Mouse (Mus musculus): ENCODE results near the gene Lifr.

The Lifr gene

GRCm38 (mm10) chr15:7202981-7203380 is 112.6 kb downstream of the Lifr start:
- DNase-seq (ENCODE audit: low spot score in 2 of 2): no peak

GRCm38 (mm10) chr15:7203606-7204330 is 113.4 kb downstream of the Lifr start:
- DNase-seq (ENCODE audit: low spot score in 2 of 2): no peak

GRCm38 (mm10) chr15:7204917-7205316 is 114.5 kb downstream of the Lifr start:
- DNase-seq (ENCODE audit: low spot score in 2 of 2): no peak

- DNase-seq (ENCODE audit: low spot score in 2 of 2): no peak
Observed at GRCm38 (mm10) chr15:7206110-7206509, 115.7 kb downstream of the Lifr start.

GRCm38 (mm10) chr15:7207292-7207691 is 116.9 kb downstream of the Lifr start:
- DNase-seq (ENCODE audit: low spot score in 2 of 2): no peak

- DNase-seq (ENCODE audit: low spot score in 2 of 2): no peak
Observed at GRCm38 (mm10) chr15:7208180-7208579, 117.8 kb downstream of the Lifr start.

- DNase-seq (ENCODE audit: low spot score in 2 of 2): no peak
Observed at GRCm38 (mm10) chr15:7213683-7214082, 123.3 kb downstream of the Lifr start.

- no peak for DNase-seq (ENCODE audit: low spot score in 2 of 2)
Observed at GRCm38 (mm10) chr15:7215845-7216244, 125.4 kb downstream of the Lifr start.

GRCm38 (mm10) chr15:7216581-7217272 is 126.3 kb downstream of the Lifr start:
- no peak for DNase-seq (ENCODE audit: low spot score in 2 of 2)

- DNase-seq (ENCODE audit: low spot score in 2 of 2): no peak
Observed at GRCm38 (mm10) chr15:7217273-7217598, 126.8 kb downstream of the Lifr start.

- no peak for DNase-seq (ENCODE audit: low spot score in 2 of 2)
Observed at GRCm38 (mm10) chr15:7222809-7223208, 132.4 kb downstream of the Lifr start.

- DNase-seq (ENCODE audit: low spot score in 2 of 2): no peak
Observed at GRCm38 (mm10) chr15:7224151-7224775, 133.8 kb downstream of the Lifr start.

GRCm38 (mm10) chr15:7226225-7226624 is 135.8 kb downstream of the Lifr start:
- DNase-seq (ENCODE audit: low spot score in 2 of 2): peak; percentile 33 to 68

GRCm38 (mm10) chr15:7233393-7234090 is 143.1 kb downstream of the Lifr start:
- DNase-seq (ENCODE audit: low spot score in 2 of 2): no peak

- DNase-seq (ENCODE audit: low spot score in 2 of 2): no peak
Observed at GRCm38 (mm10) chr15:7239904-7240303, 149.5 kb downstream of the Lifr start.

- DNase-seq (ENCODE audit: low spot score in 2 of 2): peak in 1 of 2 experiments; percentile 14
Observed at GRCm38 (mm10) chr15:7240950-7241349, 150.5 kb downstream of the Lifr start.

GRCm38 (mm10) chr15:7242161-7242850 is 151.9 kb downstream of the Lifr start:
- no peak for DNase-seq (ENCODE audit: low spot score in 2 of 2)

Data from frontal cortex, postnatal 14 days (tissue).